Mouse (Mus musculus) adipocyte (in vitro differentiated cells): ENCODE results near the gene Phf6.
"Not testable (repeated sequence)": the region's sequence is repeated elsewhere in the genome, so short reads cannot be mapped to it uniquely, and the experiment has no call there.

ENCODE experiments used
- DNase-seq: peaks from one replicate; pipeline ENCODE4 v3.0.0-alpha.2; 2016; ENCODE audit warnings: low spot score

Phf6 gene

DNA sequence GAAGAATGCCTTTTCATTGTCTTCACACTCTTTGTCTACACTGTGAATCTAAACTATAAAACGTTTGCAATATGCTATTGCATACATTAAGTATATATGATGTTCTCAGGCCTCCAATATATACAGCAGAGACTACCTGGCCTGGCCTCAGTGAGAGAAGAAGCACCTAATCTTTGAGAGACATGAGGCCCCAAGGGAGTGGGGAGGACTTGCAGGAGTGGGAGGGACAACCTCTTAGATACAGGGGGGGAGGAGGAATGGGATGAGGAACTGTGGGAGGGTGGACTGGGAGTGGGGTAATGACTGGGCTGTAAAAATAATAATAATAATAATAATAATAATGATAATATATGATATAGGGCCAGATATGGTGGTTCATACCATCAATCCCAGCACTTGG lies 66.5 kb downstream of the Phf6 start:
- no peak for DNase-seq

DNA sequence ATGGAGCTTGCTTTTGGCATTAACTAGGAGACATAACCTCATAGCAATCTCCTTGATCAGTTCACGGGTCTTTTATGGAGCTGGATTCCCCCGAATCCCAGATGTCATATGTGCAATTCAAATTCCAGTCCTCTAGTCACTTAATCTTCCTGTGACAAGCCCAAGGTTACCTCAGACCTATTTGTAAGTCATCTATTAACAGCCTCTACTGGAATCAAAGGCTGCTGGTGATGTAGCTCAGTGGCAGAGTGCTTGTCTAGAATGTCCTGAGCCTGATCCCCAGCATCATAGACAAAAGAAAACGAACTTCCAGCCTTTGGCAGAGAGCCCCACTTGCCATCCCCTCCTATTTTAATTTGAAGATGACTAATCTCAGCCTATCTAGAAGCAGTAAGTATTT lies 69.3 kb downstream of the Phf6 start:
- DNase-seq = no peak

DNA sequence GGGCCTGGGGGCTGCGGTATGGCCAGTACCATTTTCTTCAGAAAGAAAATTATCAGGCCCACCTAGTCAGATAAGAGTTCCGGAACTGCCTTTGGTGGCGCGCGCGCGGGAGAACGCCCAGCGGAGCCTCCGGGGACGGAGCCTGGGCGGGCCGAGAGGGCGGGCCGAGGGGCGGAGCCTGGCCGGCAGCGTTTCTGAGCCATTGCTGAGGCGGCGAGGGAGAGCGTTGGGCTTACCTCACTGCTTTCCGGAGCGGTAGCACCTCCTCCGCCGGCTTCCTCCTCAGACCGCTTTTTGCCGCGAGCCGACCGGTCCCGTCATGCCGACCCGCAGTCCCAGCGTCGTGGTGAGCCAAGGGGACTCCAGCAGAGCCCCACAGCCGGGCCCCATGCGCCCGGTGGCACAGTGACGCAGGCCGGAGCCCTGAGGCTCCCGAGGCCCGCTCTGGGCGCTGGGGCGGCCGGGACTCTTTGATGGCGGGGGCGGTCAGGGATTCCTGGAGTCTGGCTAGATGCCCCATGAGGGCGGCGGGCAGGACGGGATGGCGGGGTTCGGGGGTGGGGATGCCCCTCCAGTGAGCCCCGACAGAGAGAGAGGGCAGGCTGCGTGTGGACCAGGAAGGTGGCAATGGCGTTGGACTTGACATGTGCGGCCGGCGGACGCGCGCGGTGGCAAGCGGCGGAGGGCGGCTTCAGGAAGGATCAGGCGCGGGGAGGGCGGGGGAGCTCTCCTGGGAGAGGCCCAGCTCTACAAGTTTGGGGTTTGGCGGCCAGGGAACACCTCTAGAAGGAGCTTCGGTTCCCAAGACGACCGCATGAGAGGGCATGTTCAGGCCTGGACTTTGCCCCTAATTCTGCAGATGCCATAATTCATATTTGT lies 76.1 kb downstream of the Phf6 start, which contains the start of gene Hprt:
Gene Hprt, plus strand, starts transcription at position 233 of the 879 bp plus-strand sequence.
- DNase-seq = peak; percentile 81

DNA sequence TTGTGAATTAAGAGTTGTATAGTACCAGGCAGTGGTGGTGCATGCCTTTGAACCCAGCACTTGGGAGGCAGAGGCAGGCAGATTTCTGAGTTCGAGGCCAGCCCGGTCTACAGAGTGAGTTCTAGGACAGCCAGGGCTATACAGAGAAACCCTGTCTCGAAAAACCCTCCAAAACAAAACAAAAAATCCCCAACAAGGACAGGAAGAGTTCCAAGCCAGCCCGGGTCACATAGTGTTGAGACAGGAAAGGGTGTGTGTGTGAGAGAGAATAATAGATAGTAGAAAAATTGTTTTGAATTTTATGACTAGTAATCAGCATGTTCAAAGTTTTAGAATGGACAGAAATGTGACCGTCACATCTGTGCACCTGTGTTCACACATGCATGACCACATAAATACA lies 82.7 kb downstream of the Phf6 start:
- not testable (repeated sequence) for DNase-seq

DNA sequence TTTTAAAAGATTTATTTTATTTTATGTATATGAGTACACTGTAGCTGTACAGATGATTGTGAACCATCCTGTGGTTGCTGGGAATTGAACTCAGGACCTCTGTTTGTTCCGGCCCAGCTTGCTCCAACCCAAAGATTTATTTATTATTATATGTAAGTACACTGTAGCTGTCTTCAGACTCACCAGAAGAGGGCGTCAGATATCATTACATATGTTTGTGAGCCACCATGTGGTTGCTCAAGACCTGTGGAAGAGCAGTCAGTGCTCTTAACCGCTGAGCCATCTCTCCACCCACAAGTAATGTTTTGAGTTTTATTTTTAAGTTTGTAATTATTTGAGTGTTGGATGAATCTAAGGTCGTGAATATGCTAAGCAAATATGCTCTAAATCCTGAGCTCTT lies 92.8 kb downstream of the Phf6 start:
- DNase-seq = not testable (repeated sequence)

DNA sequence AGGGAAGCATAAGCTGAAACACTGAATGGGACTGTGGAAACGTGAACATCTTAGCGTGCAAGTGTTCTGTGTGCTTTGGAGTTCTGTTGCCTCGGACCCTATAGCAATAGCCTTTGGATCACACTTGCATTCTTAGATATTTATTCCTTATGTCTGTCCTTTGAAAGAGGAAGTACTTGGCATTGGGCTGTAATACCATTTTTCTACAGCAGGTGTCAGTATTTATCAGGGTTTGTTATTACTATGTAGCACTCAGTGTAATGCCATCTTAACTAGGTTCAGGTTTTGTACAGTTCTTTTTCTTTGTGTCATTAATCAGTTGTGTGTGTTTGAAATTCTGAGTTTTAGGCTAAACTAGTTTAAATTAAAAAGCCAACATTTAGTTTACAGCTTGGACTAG lies 94.0 kb downstream of the Phf6 start:
- peak; percentile 78 for DNase-seq
